Mouse (Mus musculus) cerebellum, adult 11 months (tissue): ENCODE data around the gene Dnah7a.
"Not testable (repeated sequence)": the region's sequence is repeated elsewhere in the genome, so short reads cannot be mapped to it uniquely, and the experiment has no call there.

ENCODE experiments used
- DNase-seq: peaks from one replicate; pipeline ENCODE4 v3.0.0; 2022

Dnah7a gene

DNA sequence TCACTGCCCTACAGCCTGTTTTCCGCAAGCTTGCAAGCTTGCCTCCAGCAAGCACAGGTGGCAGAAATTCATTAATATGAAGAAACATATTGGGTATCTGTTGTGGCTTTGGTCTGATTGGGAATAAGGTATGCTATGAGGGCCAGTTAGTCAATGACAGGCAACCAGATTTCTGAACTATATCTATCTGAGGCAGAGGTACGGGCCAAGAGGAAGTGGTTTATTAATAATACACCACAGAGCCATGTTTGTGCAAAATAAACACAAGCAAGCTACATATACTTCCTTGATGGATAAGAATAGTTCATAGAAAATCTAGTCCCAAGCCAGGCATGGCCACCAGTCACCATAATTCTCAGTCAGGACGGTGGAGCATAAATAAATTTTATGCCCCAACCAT, 328.9 kb downstream of the Dnah7a start:
- DNase-seq, result no peak

DNA sequence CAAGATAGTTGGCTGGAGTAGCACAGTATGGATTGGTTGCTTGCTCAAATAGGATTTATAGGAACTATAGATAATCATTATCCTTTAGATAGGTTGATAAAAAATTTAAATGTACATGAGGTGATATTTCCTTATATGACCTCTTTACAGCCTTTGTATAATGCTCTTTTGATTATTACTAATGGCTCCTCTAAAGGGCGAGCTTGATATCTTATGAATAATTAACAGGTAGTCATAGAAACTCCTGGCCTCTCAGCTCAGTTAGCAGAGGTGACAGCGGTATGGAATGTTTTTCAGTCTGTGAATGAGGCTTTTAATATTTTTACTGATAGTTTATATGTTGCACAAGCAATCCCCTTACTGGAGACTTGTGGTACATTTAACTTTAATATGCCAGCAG, 330.6 kb downstream of the Dnah7a start:
- DNase-seq, result not testable (repeated sequence)

DNA sequence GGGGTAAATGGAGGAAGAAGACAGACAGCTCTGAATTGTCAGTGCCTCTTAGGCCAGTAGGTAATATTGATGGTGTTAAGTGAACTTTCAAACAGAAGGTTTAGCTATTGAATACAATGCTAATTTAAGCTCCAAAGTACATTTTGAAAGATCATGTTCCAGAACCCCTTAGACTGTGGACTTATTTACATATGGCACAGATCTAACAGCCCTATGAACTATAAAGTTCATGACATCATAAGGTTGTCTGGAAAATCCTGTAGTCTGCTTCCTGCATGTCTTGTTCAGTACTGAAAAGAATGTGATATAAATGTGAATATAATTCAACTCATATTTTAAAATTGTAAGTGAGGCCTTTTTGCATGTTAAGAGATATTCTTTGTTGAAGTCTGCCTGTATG, 347.6 kb downstream of the Dnah7a start:
- no peak for DNase-seq

DNA sequence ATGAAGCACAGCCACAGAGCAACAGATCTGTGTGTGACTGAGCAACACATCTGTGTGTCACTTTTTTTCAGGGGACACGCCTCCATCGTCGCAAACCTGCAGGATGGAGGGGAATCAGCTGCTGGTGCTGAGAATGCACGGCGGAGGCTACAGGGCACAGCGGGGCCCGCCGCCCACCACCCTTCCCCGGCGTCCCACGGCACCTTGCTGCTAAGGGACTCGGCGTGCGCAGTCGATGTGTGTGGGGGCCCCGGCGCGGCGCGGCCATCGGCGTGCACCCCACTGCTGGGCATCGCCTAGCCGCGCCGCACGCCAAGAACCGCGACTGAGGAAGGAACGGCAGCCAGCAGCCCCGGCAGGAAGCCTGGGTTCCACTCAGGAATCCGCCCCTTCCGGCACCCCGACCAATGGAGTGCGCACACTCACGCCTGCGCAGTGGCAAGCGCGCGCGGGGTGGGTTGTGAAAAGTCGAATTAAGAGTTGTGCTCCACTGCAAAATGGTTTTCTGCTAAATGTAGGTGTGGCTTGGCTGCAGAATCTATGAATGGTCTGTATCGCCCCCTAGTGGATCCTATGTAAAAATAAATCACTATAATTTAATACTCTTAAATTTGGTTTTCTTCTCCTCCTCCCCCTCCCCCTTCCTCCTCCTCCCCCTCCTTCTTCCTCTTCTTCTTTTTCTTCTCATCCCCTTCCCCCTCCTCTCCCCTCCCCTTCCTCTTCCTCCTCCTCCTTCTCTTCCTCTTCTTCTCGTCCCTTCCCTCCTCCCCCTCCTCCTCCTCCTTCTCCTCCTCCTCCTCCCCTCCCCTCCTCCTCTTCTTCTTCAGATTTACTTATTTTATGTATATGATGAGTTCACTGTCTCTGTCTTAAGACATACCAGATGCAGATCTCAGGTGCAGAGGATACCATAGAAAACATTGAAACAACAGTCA, 354.0 kb downstream of the Dnah7a start, which contains the start of the genes Asdurf, Gm28551 and Asnsd1:
TSS of gene Asdurf (minus strand) at position 293 of the 935 bp plus-strand sequence.
TSS of gene Gm28551 (minus strand) at position 341 of the 935 bp plus-strand sequence.
TSS of gene Asnsd1 (minus strand) at position 426 of the 935 bp plus-strand sequence.
- peak; percentile 96 for DNase-seq
